Mouse (Mus musculus): ENCODE results near the gene Stk40.

GRCm38 (mm10) chr4:126149041-126149676 is 45.4 kb downstream of the Stk40 start:
- TF ChIP-seq CTCF (IDR thresholded peaks at IDR 0.05; ENCODE audit: low read depth): no peak
- TF ChIP-seq EP300 (optimal IDR thresholded peaks at IDR 0.05): no peak

All from stomach, postnatal 0 days (tissue).